Mouse (Mus musculus) activated CD4-positive, CD25-positive, alpha-beta regulatory T cell, adult 9 weeks (primary cell): ENCODE data around the gene Tiprl. TPM values are rescaled to one million over a fixed set of nuclear protein-coding genes. Genes with fewer than 3 reads are reported as not detected.

ENCODE experiments used
- polyA plus RNA-seq: library from polyadenylated mRNA; unstranded; fragments of 100-300 nt; shearing (Covaris generic); gene quantifications from one replicate; pipeline ENCODE4 v1.2.1, GENCODE M21; 2017

The Tiprl gene
- 95.7 TPM for polyA plus RNA-seq

GRCm38 (mm10) chr1:165236321-165237298, at the start of gene Tiprl:
Gene Tiprl, minus strand, starts transcription at chr1:165236996.

GRCm38 (mm10) chr1:165193880-165194661, 42.7 kb downstream of the Tiprl start, which contains the start of gene Sft2d2:
Gene Sft2d2, minus strand, starts transcription at chr1:165194438.

Other genes with a start within 250 kb of the Tiprl start
- not detected for gene Tbx19, start 76.2 kb downstream of the Tiprl start, polyA plus RNA-seq
- gene Sft2d2, start 42.6 kb downstream of the Tiprl start, polyA plus RNA-seq = 66.8 TPM
- 0.20 TPM for gene Gpr161, start 58.8 kb upstream of the Tiprl start, polyA plus RNA-seq
- 6.2 TPM for gene Dcaf6, start 223.5 kb upstream of the Tiprl start, polyA plus RNA-seq
- gene Mpc2, start 223.6 kb upstream of the Tiprl start, polyA plus RNA-seq = 155 TPM
- not detected for gene Adcy10, start 248.2 kb upstream of the Tiprl start, polyA plus RNA-seq